Mouse (Mus musculus): ENCODE measurements around the gene Ltb. TPM values are rescaled to one million over a fixed set of nuclear protein-coding genes. Genes with fewer than 3 reads are reported as not detected.

Gene Ltb
- polyA plus RNA-seq, 1 experiment from 2014 or later, result 6.4 TPM

DNA sequence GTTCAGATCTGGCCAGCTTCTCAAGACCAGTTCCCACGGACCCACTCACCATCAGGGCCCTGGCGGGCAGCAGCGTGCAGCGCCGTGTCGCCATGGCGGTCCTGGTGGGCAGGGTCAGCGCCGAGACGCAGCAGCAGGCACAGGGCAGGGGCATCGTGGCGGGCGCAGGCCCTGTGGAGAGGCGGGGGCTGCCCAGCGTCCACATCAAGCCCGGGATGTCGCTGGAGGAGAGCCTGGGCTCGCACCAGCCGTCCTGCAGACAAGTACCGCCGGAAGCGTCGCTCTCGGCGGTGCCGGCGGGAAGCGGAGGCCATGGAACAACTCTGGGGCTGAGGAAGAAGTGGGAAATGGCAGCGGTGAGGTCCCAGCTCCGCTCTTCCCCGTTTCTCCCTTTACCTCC lies 40.7 kb downstream of the Ltb start:
- WGBS, result 3% methylated on average over 31 of the region's 31 CpGs
- Histone ChIP-seq H3K4me2 (ENCODE audit: low read depth, low read length) (peak overlapping the region; percentile 89), H3K36me3 (ENCODE audit: control insufficient read depth, insufficient read depth) (peaks cover 8% of the 10 kb centered on the region), H3K27me3 (ENCODE audit: control insufficient read depth, insufficient read depth, low read length) (no peaks in the 10 kb centered on the region), H3K9ac (ENCODE audit: low read length) (peak overlapping the region; percentile 94), H3K27ac (ENCODE audit: low read length) (peak overlapping the region; percentile 94), H3K4me1 (ENCODE audit: control insufficient read depth, insufficient read depth, low read length) (peaks cover 32% of the 10 kb centered on the region), H3K4me3 (ENCODE audit: low read length) (peak overlapping the region; percentile 75), H3K9me3 (replicated peaks; ENCODE audit: control insufficient read depth, low read length) (no peaks in the 10 kb centered on the region)
- no peak; the same call in 1 of the 2 replicates for ATAC-seq (replicated peaks; ENCODE audit: extremely low read depth, insufficient read depth, low FRiP score)

DNA sequence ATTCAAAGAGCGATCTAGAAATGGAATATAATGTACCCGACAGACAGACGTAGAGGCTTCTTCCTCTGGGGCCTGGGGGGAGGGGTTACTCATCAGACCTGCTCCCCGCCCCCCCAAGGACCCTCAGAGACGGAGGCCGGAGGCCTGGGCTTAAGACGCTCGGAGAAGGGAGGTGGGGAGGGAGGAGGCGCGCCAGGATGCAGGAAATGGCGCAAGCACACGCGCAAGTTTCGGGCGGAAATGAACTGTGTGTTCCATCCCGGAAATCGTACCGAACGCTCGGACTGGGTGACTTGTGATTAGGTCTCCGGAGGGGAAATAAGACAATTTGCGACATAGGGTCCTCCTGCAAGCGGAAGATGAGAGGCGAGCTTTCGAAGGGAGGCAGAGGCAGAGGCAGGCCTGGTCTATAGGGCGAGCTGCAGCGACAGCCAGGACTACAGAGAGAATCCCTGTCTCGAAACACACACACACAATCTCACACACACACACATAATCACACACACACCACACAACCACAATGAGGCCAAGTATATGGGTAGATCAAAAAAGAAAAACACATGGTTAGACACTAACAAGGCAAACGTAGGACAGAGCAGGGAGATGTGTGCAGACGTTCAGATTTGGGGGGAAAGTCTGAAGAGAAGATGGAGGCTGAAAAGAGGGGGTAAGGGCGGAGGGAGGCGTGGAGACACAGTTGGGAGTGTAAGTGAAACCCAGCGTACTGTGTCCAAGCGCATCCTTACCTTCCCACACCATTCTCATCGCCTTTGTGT lies 41.6 kb downstream of the Ltb start, which contains the start of gene Nfkbil1:
Gene Nfkbil1 (minus strand): TSS at position 179 of the 776 bp plus-strand sequence.
- H3K27me3 ChIP-seq (ENCODE audit: control insufficient read depth, insufficient read depth, low read length), result no peaks in the 10 kb centered on the region
- H3K27ac ChIP-seq (ENCODE audit: low read length), result peak within 1 kb of the TSS; percentile 94
- ATAC-seq (replicated peaks; ENCODE audit: extremely low read depth, insufficient read depth, low FRiP score), result peak; percentile 85
- under 1% methylated on average over 35 of the region's 35 CpGs for WGBS
- H3K9ac ChIP-seq (ENCODE audit: low read length), result peak within 1 kb of the TSS; percentile 94
- peaks cover 3% of the 10 kb centered on the region for H3K36me3 ChIP-seq (ENCODE audit: control insufficient read depth, insufficient read depth)
- peak within 1 kb of the TSS; percentile 75 for H3K4me3 ChIP-seq (ENCODE audit: low read length)
- H3K4me2 ChIP-seq (ENCODE audit: low read depth, low read length), result peak within 1 kb of the TSS; percentile 89
- no peaks in the 10 kb centered on the region for H3K9me3 ChIP-seq (replicated peaks; ENCODE audit: control insufficient read depth, low read length)
- peaks cover 38% of the 10 kb centered on the region for H3K4me1 ChIP-seq (ENCODE audit: control insufficient read depth, insufficient read depth, low read length)

DNA sequence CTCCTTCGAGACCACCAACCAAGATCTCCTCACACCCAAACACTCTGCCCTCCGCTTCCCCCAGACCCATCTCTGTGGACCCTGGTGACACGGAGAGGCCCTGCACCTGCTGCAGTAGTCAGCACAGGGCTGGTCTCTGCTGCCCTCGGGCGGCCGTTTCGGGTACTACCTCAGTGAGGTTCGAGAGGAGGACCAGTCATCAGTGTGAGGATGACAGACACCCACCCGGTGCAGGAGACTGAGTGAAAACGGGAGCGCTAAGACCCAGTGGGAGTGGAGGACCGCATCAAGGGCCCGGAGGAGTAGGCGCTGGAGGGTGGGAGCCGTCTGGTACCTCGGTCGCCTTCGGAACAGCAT lies 42.1 kb downstream of the Ltb start:
- H3K4me1 ChIP-seq (ENCODE audit: control insufficient read depth, insufficient read depth, low read length), result peaks cover 39% of the 10 kb centered on the region
- H3K9ac ChIP-seq (ENCODE audit: low read length), result peak overlapping the region; percentile 94
- H3K27me3 ChIP-seq (ENCODE audit: control insufficient read depth, insufficient read depth, low read length), result no peaks in the 10 kb centered on the region
- no peaks in the 10 kb centered on the region for H3K9me3 ChIP-seq (replicated peaks; ENCODE audit: control insufficient read depth, low read length)
- WGBS, result 1% methylated on average over 18 of the region's 18 CpGs
- peak overlapping the region; percentile 94 for H3K27ac ChIP-seq (ENCODE audit: low read length)
- peak overlapping the region; percentile 89 for H3K4me2 ChIP-seq (ENCODE audit: low read depth, low read length)
- peak overlapping the region; percentile 75 for H3K4me3 ChIP-seq (ENCODE audit: low read length)
- ATAC-seq (replicated peaks; ENCODE audit: extremely low read depth, insufficient read depth, low FRiP score), result peak; percentile 56
- no peaks in the 10 kb centered on the region for H3K36me3 ChIP-seq (ENCODE audit: control insufficient read depth, insufficient read depth)

DNA sequence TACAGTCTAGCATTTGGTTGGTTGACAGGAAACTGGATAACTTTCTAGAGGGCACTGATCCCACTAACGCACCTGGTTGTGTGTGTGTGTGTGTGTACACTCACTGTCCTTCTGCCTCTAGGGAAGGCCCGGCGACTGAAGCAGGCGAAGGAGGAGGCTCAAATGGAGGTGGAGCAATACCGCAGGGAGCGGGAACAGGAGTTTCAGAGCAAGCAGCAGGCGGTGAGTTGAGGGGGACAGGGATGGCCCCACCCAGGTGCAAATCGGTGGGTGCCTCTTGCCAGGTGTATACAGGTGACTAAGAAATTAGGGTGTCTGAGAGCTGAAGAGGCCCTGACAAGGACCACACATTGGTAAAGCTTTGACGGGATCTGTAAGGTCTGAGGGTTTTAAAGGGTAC lies 42.8 kb downstream of the Ltb start:
- peaks cover 36% of the 10 kb centered on the region for H3K4me1 ChIP-seq (ENCODE audit: control insufficient read depth, insufficient read depth, low read length)
- no peak overlapping the region for H3K9ac ChIP-seq (ENCODE audit: low read length)
- H3K27me3 ChIP-seq (ENCODE audit: control insufficient read depth, insufficient read depth, low read length), result no peaks in the 10 kb centered on the region
- H3K36me3 ChIP-seq (ENCODE audit: control insufficient read depth, insufficient read depth), result no peaks in the 10 kb centered on the region
- H3K9me3 ChIP-seq (replicated peaks; ENCODE audit: control insufficient read depth, low read length), result no peaks in the 10 kb centered on the region
- no peak overlapping the region for H3K4me2 ChIP-seq (ENCODE audit: low read depth, low read length)
- 75% methylated on average over 9 of the region's 9 CpGs for WGBS
- H3K4me3 ChIP-seq (ENCODE audit: low read length), result no peak overlapping the region
- ATAC-seq (replicated peaks; ENCODE audit: extremely low read depth, insufficient read depth, low FRiP score), result no peak
- H3K27ac ChIP-seq (ENCODE audit: low read length), result no peak overlapping the region

DNA sequence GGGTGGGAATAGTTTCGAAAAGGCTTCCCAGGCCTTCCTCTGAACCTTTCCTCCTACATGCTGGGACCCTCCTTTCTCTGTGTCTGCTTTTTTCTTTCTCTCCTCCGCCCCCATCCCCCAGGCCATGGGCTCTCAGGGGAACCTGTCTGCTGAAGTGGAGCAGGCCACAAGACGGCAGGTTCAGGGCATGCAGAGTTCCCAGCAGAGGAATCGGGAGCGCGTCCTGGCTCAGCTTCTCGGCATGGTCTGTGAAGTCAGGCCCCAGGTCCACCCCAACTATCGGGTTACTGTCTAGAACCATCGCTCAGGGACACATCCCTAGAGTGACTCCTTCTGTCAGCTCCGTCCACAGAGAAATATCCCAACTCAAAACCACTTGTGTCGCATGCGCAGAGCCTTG lies 43.3 kb downstream of the Ltb start:
- H3K4me2 ChIP-seq (ENCODE audit: low read depth, low read length), result no peak overlapping the region
- WGBS, result 85% methylated on average over 12 of the region's 12 CpGs
- no peak overlapping the region for H3K9ac ChIP-seq (ENCODE audit: low read length)
- H3K36me3 ChIP-seq (ENCODE audit: control insufficient read depth, insufficient read depth), result no peaks in the 10 kb centered on the region
- H3K4me1 ChIP-seq (ENCODE audit: control insufficient read depth, insufficient read depth, low read length), result peaks cover 32% of the 10 kb centered on the region
- no peaks in the 10 kb centered on the region for H3K9me3 ChIP-seq (replicated peaks; ENCODE audit: control insufficient read depth, low read length)
- no peak for ATAC-seq (replicated peaks; ENCODE audit: extremely low read depth, insufficient read depth, low FRiP score)
- H3K4me3 ChIP-seq (ENCODE audit: low read length), result no peak overlapping the region
- no peaks in the 10 kb centered on the region for H3K27me3 ChIP-seq (ENCODE audit: control insufficient read depth, insufficient read depth, low read length)
- H3K27ac ChIP-seq (ENCODE audit: low read length), result no peak overlapping the region

DNA sequence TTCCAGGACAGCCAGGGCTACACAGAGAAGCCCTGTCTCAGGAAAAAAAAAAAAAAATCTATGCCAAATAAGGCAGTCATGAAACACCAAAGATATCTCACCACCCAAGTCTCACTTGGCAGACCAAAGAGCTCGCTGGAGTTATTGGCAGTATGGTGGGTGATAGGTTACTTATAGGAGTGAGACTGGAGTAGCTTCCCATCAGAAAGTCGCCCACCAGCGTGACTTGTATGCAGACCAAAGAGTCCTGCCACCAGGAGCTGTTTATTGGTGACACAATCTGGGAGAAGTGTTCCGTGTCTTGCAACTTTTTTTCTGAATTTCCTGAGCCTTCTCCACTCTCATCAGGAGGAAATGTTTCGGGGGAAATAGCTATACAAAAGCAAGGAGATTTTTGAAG lies 45.5 kb downstream of the Ltb start:
- no peak overlapping the region for H3K9ac ChIP-seq (ENCODE audit: low read length)
- peaks cover 29% of the 10 kb centered on the region for H3K4me1 ChIP-seq (ENCODE audit: control insufficient read depth, insufficient read depth, low read length)
- peak overlapping the region; percentile 99 for H3K27ac ChIP-seq (ENCODE audit: low read length)
- no peak overlapping the region for H3K4me3 ChIP-seq (ENCODE audit: low read length)
- no peak overlapping the region for H3K4me2 ChIP-seq (ENCODE audit: low read depth, low read length)
- no peaks in the 10 kb centered on the region for H3K9me3 ChIP-seq (replicated peaks; ENCODE audit: control insufficient read depth, low read length)
- peaks cover 15% of the 10 kb centered on the region for H3K36me3 ChIP-seq (ENCODE audit: control insufficient read depth, insufficient read depth)
- H3K27me3 ChIP-seq (ENCODE audit: control insufficient read depth, insufficient read depth, low read length), result no peaks in the 10 kb centered on the region
- WGBS, result 75% methylated on average over 5 of the region's 5 CpGs
- no peak for ATAC-seq (replicated peaks; ENCODE audit: extremely low read depth, insufficient read depth, low FRiP score)

DNA sequence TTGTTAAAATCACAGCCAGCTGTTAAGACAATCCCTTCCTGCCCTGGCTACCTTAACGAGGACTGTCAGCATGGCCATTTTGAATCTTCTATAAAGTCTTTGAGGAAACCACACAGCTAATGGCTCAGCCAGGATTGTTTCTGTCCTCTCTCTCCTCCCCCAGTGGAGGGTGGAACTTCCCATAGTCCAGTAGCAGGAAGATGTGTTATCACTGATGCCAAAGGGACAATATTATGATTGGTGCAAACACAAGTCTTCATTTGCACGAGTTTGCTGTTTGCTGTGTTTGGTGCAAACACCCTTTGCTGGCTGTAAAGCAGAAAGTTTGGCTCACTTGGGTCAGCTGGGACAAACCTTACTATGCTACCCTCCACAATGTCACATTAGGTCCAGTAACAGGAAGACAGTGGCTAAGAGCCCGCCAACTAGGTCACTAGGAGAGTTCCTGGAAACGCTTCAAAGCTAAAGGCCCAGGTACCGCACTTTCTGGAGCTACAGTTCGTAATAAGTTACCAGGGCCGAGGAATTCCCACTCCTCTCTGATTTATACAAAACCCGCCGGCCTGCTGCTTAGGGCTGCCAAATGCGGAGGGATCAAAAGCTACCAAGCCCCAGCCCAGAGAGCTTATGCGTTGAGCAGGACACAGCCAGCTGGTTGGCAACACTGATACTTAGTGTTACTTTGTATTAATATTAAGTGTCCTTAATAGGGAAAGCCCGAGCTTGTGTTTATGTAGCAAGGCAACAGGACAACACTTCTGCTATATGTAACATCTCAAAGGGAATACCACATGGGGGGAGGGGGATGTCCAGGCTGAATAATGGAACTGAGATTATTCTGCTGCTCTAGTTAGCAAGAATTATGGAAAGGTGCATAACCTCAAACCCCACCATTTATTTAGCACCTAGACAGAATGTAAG lies 46.4 kb downstream of the Ltb start:
- peak overlapping the region; percentile 70 for H3K9ac ChIP-seq (ENCODE audit: low read length)
- peaks cover 37% of the 10 kb centered on the region for H3K4me1 ChIP-seq (ENCODE audit: control insufficient read depth, insufficient read depth, low read length)
- H3K9me3 ChIP-seq (replicated peaks; ENCODE audit: control insufficient read depth, low read length), result no peaks in the 10 kb centered on the region
- peak overlapping the region; percentile 95 for H3K4me2 ChIP-seq (ENCODE audit: low read depth, low read length)
- peak overlapping the region; percentile 99 for H3K27ac ChIP-seq (ENCODE audit: low read length)
- no peaks in the 10 kb centered on the region for H3K27me3 ChIP-seq (ENCODE audit: control insufficient read depth, insufficient read depth, low read length)
- H3K36me3 ChIP-seq (ENCODE audit: control insufficient read depth, insufficient read depth), result peaks cover 24% of the 10 kb centered on the region
- no peak; the same call in 1 of the 2 replicates for ATAC-seq (replicated peaks; ENCODE audit: extremely low read depth, insufficient read depth, low FRiP score)
- 31% methylated on average over 12 of the region's 12 CpGs for WGBS
- peak overlapping the region; percentile 94 for H3K4me3 ChIP-seq (ENCODE audit: low read length)

DNA sequence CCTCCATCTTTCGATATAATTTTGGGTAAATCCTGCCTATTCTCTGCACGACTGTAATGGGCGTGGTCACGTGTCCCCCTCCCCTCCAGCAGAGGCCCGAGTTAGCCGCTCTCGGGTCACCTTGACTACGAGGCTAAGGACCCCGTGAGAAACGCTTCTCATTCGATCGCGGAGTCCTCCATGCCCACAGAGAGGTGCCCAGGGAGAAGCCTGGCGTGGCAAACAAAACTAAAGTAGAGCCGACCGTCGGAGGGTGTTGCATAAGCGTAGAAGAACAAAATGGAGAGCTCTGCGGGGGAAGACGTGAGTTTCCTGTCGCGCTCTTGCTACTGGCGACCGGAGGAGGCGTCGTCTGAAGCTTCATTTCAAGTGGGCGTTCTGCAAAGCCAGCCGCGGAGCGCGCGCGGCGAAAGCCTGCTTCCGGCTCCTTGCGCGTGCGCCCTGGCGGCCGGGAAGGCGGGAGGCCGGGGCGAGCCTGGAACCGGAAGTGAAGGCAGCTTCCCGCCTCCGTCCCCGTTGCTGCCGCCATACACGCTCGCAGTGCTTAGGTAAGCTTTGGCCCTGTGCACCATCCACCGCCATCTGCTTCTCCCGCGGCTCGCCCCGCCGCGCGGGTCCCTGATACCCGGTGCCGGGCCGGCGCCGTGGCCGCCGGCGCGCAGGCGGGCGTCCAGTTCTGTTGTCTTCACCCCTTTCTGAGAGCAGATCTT lies 47.2 kb downstream of the Ltb start, which contains the start of gene Ddx39b:
Gene Ddx39b (plus strand): TSS at position 442 of the 710 bp plus-strand sequence.
- Histone ChIP-seq H3K4me2 (ENCODE audit: low read depth, low read length) (peak within 1 kb of the TSS; percentile 95), H3K4me1 (ENCODE audit: control insufficient read depth, insufficient read depth, low read length) (peaks cover 43% of the 10 kb centered on the region), H3K9me3 (replicated peaks; ENCODE audit: control insufficient read depth, low read length) (no peaks in the 10 kb centered on the region), H3K9ac (ENCODE audit: low read length) (peak within 1 kb of the TSS; percentile 99), H3K36me3 (ENCODE audit: control insufficient read depth, insufficient read depth) (peaks cover 32% of the 10 kb centered on the region), H3K27me3 (ENCODE audit: control insufficient read depth, insufficient read depth, low read length) (no peaks in the 10 kb centered on the region), H3K27ac (ENCODE audit: low read length) (peak within 1 kb of the TSS; percentile 99), H3K4me3 (ENCODE audit: low read length) (peak within 1 kb of the TSS; percentile 94)
- under 1% methylated on average over 67 of the region's 69 CpGs for WGBS
- peak; percentile 89 for ATAC-seq (replicated peaks; ENCODE audit: extremely low read depth, insufficient read depth, low FRiP score)

All from heart, embryonic 16.5 days (tissue).